Mouse (Mus musculus) limb, embryonic 15.5 days (tissue): ENCODE results near the gene Prkd1. TPM values are rescaled to one million over a fixed set of nuclear protein-coding genes. Genes with fewer than 3 reads are reported as not detected.

Experiments
- ATAC-seq: fragments of 200-750 bp; cut with Nextera tagmentation; 2 replicates; pipeline ENCODE4 v1.8.0; 2017; ENCODE audit warnings: low read depth, moderate TSS enrichment; ENCODE audit not compliant: insufficient number of reproducible peaks, low FRiP score, low TSS enrichment
- H3K27ac ChIP-seq: fragments of 300-500 bp; sonication (generic); 2 replicates; pipeline ENCODE4 v1.5.1; 2015; ENCODE audit warnings: moderate library complexity, mild to moderate bottlenecking, inconsistent platforms
- H3K27me3 ChIP-seq: fragments of 300-500 bp; sonication (generic); 2 replicates; pipeline ENCODE4 v1.6.1; 2015; ENCODE audit warnings: inconsistent platforms
- H3K36me3 ChIP-seq: fragments of 300-500 bp; sonication (generic); 2 replicates; pipeline ENCODE4 v1.6.1; 2015; ENCODE audit warnings: inconsistent platforms
- H3K4me1 ChIP-seq: fragments of 300-500 bp; sonication (generic); 2 replicates; pipeline ENCODE4 v1.6.1; 2015; ENCODE audit warnings: inconsistent platforms
- H3K4me2 ChIP-seq: fragments of 300-500 bp; sonication (generic); 2 replicates; pipeline ENCODE4 v1.6.1; 2015; ENCODE audit warnings: mild to moderate bottlenecking, inconsistent platforms
- H3K4me3 ChIP-seq: fragments of 300-500 bp; sonication (generic); 2 replicates; pipeline ENCODE4 v1.5.1; 2015; ENCODE audit warnings: mild to moderate bottlenecking, inconsistent platforms
- H3K9ac ChIP-seq: fragments of 300-500 bp; sonication (generic); 2 replicates; pipeline ENCODE4 v1.6.1; 2015; ENCODE audit warnings: inconsistent platforms
- H3K9me3 ChIP-seq: fragments of 300-500 bp; sonication (generic); 2 replicates; pipeline ENCODE4 v1.6.1; 2016; ENCODE audit warnings: inconsistent platforms
- WGBS: fragments of 180-500 bp; shearing (Covaris S2); methylation state at CpG from one replicate; pipeline ENCODE4 v1.1.7; 2015; 5-methylcytosine and 5-hydroxymethylcytosine counted together
- polyA plus RNA-seq: library from polyadenylated mRNA; unstranded; fragments of >200 nt; fragmentation: Nextera tagmentation; extraction: Ambion mirVana; gene quantifications from 2 replicates; pipeline ENCODE4 v1.2.1, GENCODE M21; 2015

Prkd1 gene
- polyA plus RNA-seq, 1 experiment from 2014 or later, result 5.2 TPM

DNA sequence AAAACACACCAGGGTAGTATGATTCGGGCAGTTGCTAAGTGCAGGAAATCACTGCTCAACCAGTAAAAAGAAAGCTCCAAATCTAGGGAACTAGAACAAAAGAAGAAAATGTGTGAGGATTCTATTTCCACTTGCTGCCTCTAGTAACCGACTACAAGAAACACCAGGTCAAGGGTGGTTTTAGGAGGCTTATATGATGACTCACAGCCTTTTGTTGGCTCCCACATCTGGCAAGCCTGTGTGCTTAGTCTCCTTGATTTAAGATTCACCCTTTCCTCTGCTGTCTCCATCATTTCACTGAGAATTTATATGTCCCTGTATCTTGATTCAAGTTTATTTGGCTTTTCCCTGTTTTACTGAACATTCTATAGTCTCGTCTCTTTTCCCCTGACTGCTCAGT lies 339.6 kb downstream of the Prkd1 start:
- no peak for ATAC-seq
- H3K9me3 ChIP-seq, result no peaks in the 10 kb centered on the region
- H3K27ac ChIP-seq, result no peak overlapping the region
- H3K4me1 ChIP-seq, result no peaks in the 10 kb centered on the region
- no peak overlapping the region for H3K9ac ChIP-seq
- no peaks in the 10 kb centered on the region for H3K27me3 ChIP-seq
- no peak overlapping the region for H3K4me3 ChIP-seq
- H3K4me2 ChIP-seq, result no peak overlapping the region
- H3K36me3 ChIP-seq, result no peaks in the 10 kb centered on the region
- WGBS, result 70% methylated on average over 3 of the region's 3 CpGs

DNA sequence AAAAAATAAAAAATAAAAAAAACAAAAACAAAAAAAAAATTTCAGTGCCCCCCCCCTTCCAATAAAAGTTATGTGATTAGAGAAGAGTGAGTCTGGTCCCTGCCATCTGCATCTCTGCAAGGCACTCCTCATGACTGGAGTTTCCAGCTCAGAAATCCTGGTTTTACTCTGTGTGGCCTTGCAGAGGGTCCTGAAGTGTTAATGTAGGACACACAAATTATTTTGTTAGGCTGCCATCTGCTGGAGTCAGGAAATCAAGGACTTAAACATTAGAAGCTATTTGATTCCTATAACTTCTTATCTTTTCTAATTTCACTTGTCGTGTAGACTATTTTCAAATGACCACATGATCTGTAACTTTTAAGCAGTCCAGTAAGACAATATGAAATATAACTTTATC lies 347.6 kb downstream of the Prkd1 start:
- H3K4me1 ChIP-seq, result no peaks in the 10 kb centered on the region
- no peak overlapping the region for H3K4me3 ChIP-seq
- H3K36me3 ChIP-seq, result no peaks in the 10 kb centered on the region
- 52% methylated on average over 1 of the region's 1 CpGs for WGBS
- H3K4me2 ChIP-seq, result no peak overlapping the region
- H3K27ac ChIP-seq, result no peak overlapping the region
- H3K27me3 ChIP-seq, result no peaks in the 10 kb centered on the region
- no peak for ATAC-seq
- no peaks in the 10 kb centered on the region for H3K9me3 ChIP-seq
- no peak overlapping the region for H3K9ac ChIP-seq

DNA sequence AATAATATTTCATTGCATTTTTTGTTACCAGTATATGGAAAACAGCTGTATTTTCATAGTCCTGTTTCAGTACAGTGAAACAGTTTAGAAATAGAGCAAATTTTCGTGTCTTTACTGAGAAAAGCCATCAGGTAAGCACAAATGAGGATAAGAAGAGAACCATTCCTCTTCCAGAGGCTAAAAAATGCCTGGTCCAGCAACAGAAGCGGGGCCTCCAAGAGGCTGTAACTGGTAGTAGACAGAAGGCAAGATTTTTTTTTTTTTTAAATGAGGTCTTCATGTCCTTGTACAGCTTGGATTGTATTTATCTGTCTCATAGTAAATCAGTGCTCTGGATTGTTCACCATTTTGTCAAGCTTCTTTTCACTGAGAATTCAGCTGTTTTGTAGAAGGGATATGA lies 352.8 kb downstream of the Prkd1 start:
- 50% methylated on average over 2 of the region's 2 CpGs for WGBS
- no peak for ATAC-seq
- H3K9ac ChIP-seq, result no peak overlapping the region

DNA sequence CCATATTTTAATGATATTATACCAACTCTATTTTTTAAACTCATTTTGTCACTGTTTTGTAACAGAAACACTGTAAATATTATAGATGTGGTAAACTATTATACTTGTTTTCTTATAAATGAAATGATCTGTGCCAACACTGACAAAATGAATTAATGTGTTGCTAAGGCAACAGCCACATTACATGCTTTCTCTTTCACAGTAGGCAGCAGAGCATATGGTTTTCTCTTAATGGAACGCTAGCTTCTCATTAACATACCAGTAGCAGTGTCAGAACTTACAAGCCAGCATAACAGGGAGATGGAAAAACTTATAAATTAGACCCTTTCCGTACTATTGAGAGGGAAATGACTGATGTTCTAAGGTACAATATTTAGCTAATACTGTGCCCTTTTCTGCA lies 353.3 kb downstream of the Prkd1 start:
- Histone ChIP-seq H3K9me3 (no peaks in the 10 kb centered on the region), H3K4me2 (no peak overlapping the region), H3K9ac (no peak overlapping the region), H3K27me3 (no peaks in the 10 kb centered on the region), H3K27ac (no peak overlapping the region), H3K4me1 (no peaks in the 10 kb centered on the region), H3K4me3 (no peak overlapping the region), H3K36me3 (no peaks in the 10 kb centered on the region)
- ATAC-seq, result no peak
- 34% methylated on average over 2 of the region's 2 CpGs for WGBS

More for the DNA sequence above, 352.8 kb downstream of the Prkd1 start:
- Histone ChIP-seq H3K9me3 (no peaks in the 10 kb centered on the region), H3K4me3 (no peak overlapping the region), H3K4me2 (no peak overlapping the region), H3K27ac (no peak overlapping the region), H3K4me1 (no peaks in the 10 kb centered on the region), H3K27me3 (no peaks in the 10 kb centered on the region), H3K36me3 (no peaks in the 10 kb centered on the region)

DNA sequence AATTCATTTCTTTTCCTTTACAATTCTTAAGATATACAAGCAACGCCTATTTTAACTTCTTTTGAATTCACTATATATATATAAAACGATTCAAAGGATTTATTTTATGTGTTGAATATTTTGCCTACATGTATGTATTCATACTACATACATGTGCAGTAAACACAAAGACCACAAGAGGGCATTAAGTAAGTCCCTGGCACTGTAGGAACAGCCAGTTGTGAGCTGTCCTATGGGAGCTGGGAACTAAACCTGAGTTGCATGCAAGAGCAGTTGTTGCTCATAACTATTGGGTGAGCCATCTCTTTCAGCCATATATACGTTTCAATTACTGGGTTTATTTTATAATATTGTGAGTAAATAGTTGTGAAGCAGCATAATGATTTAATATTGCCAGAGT lies 356.1 kb downstream of the Prkd1 start:
- no peak overlapping the region for H3K9ac ChIP-seq
- no peaks in the 10 kb centered on the region for H3K9me3 ChIP-seq
- ATAC-seq, result no peak
- H3K36me3 ChIP-seq, result no peaks in the 10 kb centered on the region
- H3K27ac ChIP-seq, result no peak overlapping the region
- 59% methylated on average over 3 of the region's 3 CpGs for WGBS
- no peak overlapping the region for H3K4me2 ChIP-seq
- no peaks in the 10 kb centered on the region for H3K4me1 ChIP-seq
- no peak overlapping the region for H3K4me3 ChIP-seq
- no peaks in the 10 kb centered on the region for H3K27me3 ChIP-seq
